Mouse (Mus musculus): ENCODE results near the gene Il7r. TPM values are rescaled to one million over a fixed set of nuclear protein-coding genes. Genes with fewer than 3 reads are reported as not detected.

The Il7r gene
- polyA plus RNA-seq, 1 experiment from 2014 or later: 1.1 TPM

Other genes starting within 250 kb of the Il7r start
- 3.1 and 3.5 TPM in 2 replicates for gene Ugt3a2, start 194.6 kb downstream of the Il7r start, polyA plus RNA-seq (2015; fragmentation: Nextera tagmentation; extraction: Ambion mirVana)
- gene Capsl, start 94.1 kb downstream of the Il7r start, polyA plus RNA-seq (2015; fragmentation: Nextera tagmentation; extraction: Ambion mirVana): 0.68 and 1.0 TPM in 2 replicates
- 0.04 and 0.08 TPM in 2 replicates for gene Spef2, start 218.7 kb upstream of the Il7r start, polyA plus RNA-seq (2015; fragmentation: Nextera tagmentation; extraction: Ambion mirVana)